ENCODE assay signal across 27 mouse cellular contexts in the genomic region with DNA sequence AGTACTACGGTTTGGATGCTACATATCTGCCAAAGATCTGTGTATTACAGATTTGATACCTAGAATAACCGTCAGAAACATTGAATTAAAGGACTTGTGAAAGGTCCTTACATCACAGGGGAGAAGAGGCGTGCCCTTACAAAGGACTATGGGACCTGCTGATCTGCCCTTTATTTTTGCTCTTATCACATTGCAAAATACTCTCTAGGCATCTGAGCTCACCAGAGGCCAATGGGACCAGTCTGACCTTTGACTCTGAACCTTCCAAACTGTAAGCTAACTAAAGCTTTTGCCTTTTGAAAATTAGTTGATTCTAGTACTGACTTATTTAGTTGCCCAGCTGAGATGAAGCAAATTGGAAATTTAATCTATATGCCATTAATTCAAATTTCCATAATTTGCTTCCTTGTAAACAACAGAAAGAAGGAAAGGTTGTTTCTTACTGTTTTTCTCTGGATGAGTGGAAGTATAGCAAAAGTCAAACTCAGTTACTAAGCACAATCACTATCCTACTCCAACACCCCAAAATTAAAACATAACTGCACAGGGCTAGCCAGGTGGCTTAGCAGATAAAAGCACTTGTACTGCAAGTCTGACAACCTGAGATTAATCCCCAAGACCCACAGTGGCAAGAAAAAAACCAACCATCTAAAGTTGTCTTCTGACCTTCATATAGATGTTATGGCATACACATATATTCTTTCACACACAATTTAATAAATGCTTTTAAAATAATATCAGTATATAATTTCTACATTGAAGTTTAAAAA. TPM values are rescaled to one million over a fixed set of nuclear protein-coding genes. Genes with fewer than 3 reads are reported as not detected.
DNase-seq lines count a peak whose midpoint lies in the region; ATAC-seq and TF ChIP-seq lines count a peak whose summit lies in the region.
"Had no signal": no experiment of that assay in that cellular context is flagged by ENCODE, and none has a peak within 500 bp of the region (broad histone marks: within the 10 kb centered on the region; RNA-seq: fewer than 3 reads in every experiment).

No protein-coding gene starts in this region.

- no peak overlapping the region for H3K4me3 ChIP-seq in liver, embryonic 11.5 days (ENCODE audit: low read depth, low read length)
- H3K4me3 ChIP-seq in liver, postnatal 0 days (ENCODE audit: low read depth, low read length), result no peak overlapping the region
- H3K4me3 ChIP-seq in forebrain, embryonic 14.5 days (ENCODE audit: low read depth, low read length), result no peak overlapping the region
- H3K4me3 ChIP-seq: forebrain, embryonic 13.5 days; heart, embryonic 10.5 days; hindbrain, embryonic 10.5 days; limb, embryonic 12.5 days; lung, embryonic 15.5 days; neural tube, embryonic 15.5 days had no signal

- ATAC-seq in erythroblast, adult 5-6 weeks (replicated peaks; ENCODE audit: low FRiP score, poor library complexity, severe bottlenecking), result peak; percentile 93
- ATAC-seq in liver, embryonic 11.5 days (replicated peaks; ENCODE audit: low FRiP score), result peak; percentile 94
- peak; percentile 98 for ATAC-seq in liver, postnatal 0 days
- ATAC-seq in forebrain, embryonic 14.5 days, result no peak
- ATAC-seq: activated CD4-positive, CD25-positive, alpha-beta regulatory T cell, adult 4 months; forebrain, embryonic 13.5 days had no signal

- no peak for TF ChIP-seq CTCF in liver, postnatal 0 days (IDR thresholded peaks at IDR 0.05; ENCODE audit: low read depth)

- H3K27ac ChIP-seq in liver, embryonic 11.5 days (ENCODE audit: low read depth, low read length), result 0 out of 2 replicates have a peak overlapping the region, but pooled peaks have one; percentile 16
- H3K27ac ChIP-seq in liver, postnatal 0 days (ENCODE audit: low read depth), result peak overlapping the region; percentile 84
- H3K27ac ChIP-seq in forebrain, embryonic 14.5 days (ENCODE audit: low read depth, low read length), result no peak overlapping the region
- H3K27ac ChIP-seq: forebrain, embryonic 13.5 days; heart, embryonic 10.5 days; hindbrain, embryonic 10.5 days; lung, embryonic 15.5 days; neural tube, embryonic 15.5 days had no signal

- H3K9me3 ChIP-seq in liver, embryonic 11.5 days (ENCODE audit: control insufficient read depth, low read length), result no peaks in the 10 kb centered on the region
- H3K9me3 ChIP-seq in liver, postnatal 0 days (ENCODE audit: low read length), result no peaks in the 10 kb centered on the region
- H3K9me3 ChIP-seq in forebrain, embryonic 14.5 days (replicated peaks; ENCODE audit: control insufficient read depth, low read length), result no peaks in the 10 kb centered on the region
- H3K9me3 ChIP-seq: forebrain, embryonic 13.5 days; G1E; heart, embryonic 10.5 days; hindbrain, embryonic 10.5 days; limb, embryonic 12.5 days; lung, embryonic 15.5 days; neural tube, embryonic 15.5 days had no signal

- no peak overlapping the region for H3K9ac ChIP-seq in liver, embryonic 11.5 days (ENCODE audit: low read depth, low read length)
- H3K9ac ChIP-seq in liver, postnatal 0 days (replicated peaks), result peak overlapping the region; percentile 41
- no peak overlapping the region for H3K9ac ChIP-seq in forebrain, embryonic 14.5 days (ENCODE audit: low read length)
- H3K9ac ChIP-seq: forebrain, embryonic 13.5 days; limb, embryonic 12.5 days; lung, embryonic 15.5 days; neural tube, embryonic 15.5 days had no signal

- peaks cover 14% of the 10 kb centered on the region for H3K4me1 ChIP-seq in liver, embryonic 11.5 days (replicated peaks; ENCODE audit: control insufficient read depth, insufficient read depth, low read length)
- H3K4me1 ChIP-seq in liver, postnatal 0 days (ENCODE audit: insufficient read depth), result peaks cover 13% of the 10 kb centered on the region
- no peaks in the 10 kb centered on the region for H3K4me1 ChIP-seq in forebrain, embryonic 14.5 days (ENCODE audit: control insufficient read depth, insufficient read depth, low read length)
- H3K4me1 ChIP-seq: forebrain, embryonic 13.5 days; hindbrain, embryonic 10.5 days; limb, embryonic 12.5 days; lung, embryonic 15.5 days; neural tube, embryonic 15.5 days had no signal

- no peaks in the 10 kb centered on the region for H3K36me3 ChIP-seq in liver, embryonic 11.5 days (ENCODE audit: control insufficient read depth, insufficient read depth, low read length)
- no peaks in the 10 kb centered on the region for H3K36me3 ChIP-seq in liver, postnatal 0 days (replicated peaks; ENCODE audit: insufficient read depth, low read length)
- H3K36me3 ChIP-seq in forebrain, embryonic 14.5 days (ENCODE audit: control insufficient read depth, insufficient read depth, low read length), result no peaks in the 10 kb centered on the region
- H3K36me3 ChIP-seq: G1E; heart, embryonic 10.5 days; hindbrain, embryonic 10.5 days; limb, embryonic 12.5 days; lung, embryonic 15.5 days; neural tube, embryonic 15.5 days had no signal

- peak overlapping the region; percentile 40 for H3K4me2 ChIP-seq in liver, embryonic 11.5 days
- H3K4me2 ChIP-seq in liver, postnatal 0 days (ENCODE audit: low read depth, low read length), result peak overlapping the region; percentile 38
- no peak overlapping the region for H3K4me2 ChIP-seq in forebrain, embryonic 14.5 days (ENCODE audit: low read length)
- H3K4me2 ChIP-seq: forebrain, embryonic 13.5 days; limb, embryonic 12.5 days; lung, embryonic 15.5 days; midbrain, embryonic 11.5 days; neural tube, embryonic 15.5 days had no signal

- H3K27me3 ChIP-seq in liver, embryonic 11.5 days (replicated peaks; ENCODE audit: control insufficient read depth, insufficient read depth, low read length), result no peaks in the 10 kb centered on the region
- no peaks in the 10 kb centered on the region for H3K27me3 ChIP-seq in liver, postnatal 0 days (ENCODE audit: insufficient read depth, low read length)
- no peaks in the 10 kb centered on the region for H3K27me3 ChIP-seq in forebrain, embryonic 14.5 days (replicated peaks; ENCODE audit: control insufficient read depth, insufficient read depth, low read length)
- H3K27me3 ChIP-seq: CH12.LX; forebrain, embryonic 13.5 days; limb, embryonic 12.5 days; lung, embryonic 15.5 days; neural tube, embryonic 15.5 days had no signal

- 74% methylated on average over 3 of the region's 3 CpGs for WGBS in liver, embryonic 11.5 days
- 56% methylated on average over 3 of the region's 3 CpGs for WGBS in liver, postnatal 0 days (ENCODE audit: insufficient replicate concordance)
- WGBS in forebrain, embryonic 14.5 days, result 90% methylated on average over 3 of the region's 3 CpGs

- peak; percentile 99 for TF ChIP-seq EP300 in liver, postnatal 0 days (IDR thresholded peaks at IDR 0.05; ENCODE audit: low read depth)

- DNase-seq in c-Kit-negative CD71-positive TER-119-positive erythroid progenitor cells, embryonic 14.5 days (ENCODE audit: low read depth, low spot score), result peak; percentile 75
- no peak for DNase-seq in liver, embryonic 11.5 days (ENCODE audit: low spot score)
- peak; percentile 42 for DNase-seq in liver, postnatal 0 days
- DNase-seq in forebrain, embryonic 14.5 days (ENCODE audit: low spot score), result no peak
- DNase-seq in embryo, embryonic 10 days (ENCODE audit: low spot score), result no peak
- no peak for DNase-seq in lung, adult 18-20 months
- DNase-seq: adrenal gland, adult 8-10 months; B cell, adult 2 months; cerebellum, postnatal 10 days; kidney, adult 8-10 months; kidney, postnatal 10 days; lung, postnatal 4 days; right cerebral cortex, adult 18-20 months; right cerebral cortex, postnatal 4 days; thymus, adult 2 months; thymus, postnatal 4 days had no signal

RNA-seq across cellular contexts. Expression of a gene that starts 24.4 kb away (rescaled TPM):
- total RNA-seq in erythroblast, adult 5-6 weeks (2015; ENCODE audit: low replicate concordance), result 17.1 and 18.8 TPM in 2 replicates
- total RNA-seq in erythroblast, adult 5-6 weeks (2017; ENCODE audit: low replicate concordance), result 31.9 and 41.0 TPM in 2 replicates
- 2.3 TPM in 2 replicates for polyA plus RNA-seq in liver, embryonic 11.5 days (2014; fragmentation: Nextera tagmentation; extraction: Ambion mirVana)
- 1.6 and 1.8 TPM in 2 replicates for polyA plus RNA-seq in liver, postnatal 0 days (2015; fragmentation: Nextera tagmentation; extraction: Ambion mirVana)
- polyA plus RNA-seq in forebrain, embryonic 14.5 days (2014; fragmentation: Nextera tagmentation; extraction: Ambion mirVana), result 6.9 and 10.0 TPM in 2 replicates
- total RNA-seq: CH12.LX had no signal
- polyA plus RNA-seq: G1E had no signal

Comparison
In these comparisons a context has a peak if more than half of its experiments do, and no peak if none do; other contexts are left out.
1. DNase-seq: peak in c-Kit-negative CD71-positive TER-119-positive erythroid progenitor cells, embryonic 14.5 days (single experiment) and liver, postnatal 0 days (single experiment); none in liver, embryonic 11.5 days (single experiment), forebrain, embryonic 14.5 days (single experiment), embryo, embryonic 10 days (single experiment) and lung, adult 18-20 months (0 of 2).